Mouse (Mus musculus) lung, postnatal 0 days (tissue): ENCODE results near the gene Bckdhb.

Experiments used
- CTCF ChIP-seq: IDR thresholded peaks from 2 replicates; pipeline ENCODE4 v1.5.1; 2016; ENCODE audit warnings: antibody characterized with exemption, mild to moderate bottlenecking
- EP300 ChIP-seq: IDR thresholded peaks from 2 replicates; pipeline ENCODE4 v1.6.1; 2016; ENCODE audit warnings: antibody characterized with exemption, mild to moderate bottlenecking, control low read depth

- TF ChIP-seq CTCF (no peak), EP300 (no peak; the same call in 1 of the 2 replicates)
Observed at GRCm38 (mm10) chr9:83924878-83925687, at the start of gene Bckdhb.
